Mouse (Mus musculus): Measurements from ENCODE around the gene Pik3cg. TPM values are rescaled to one million over a fixed set of nuclear protein-coding genes. Genes with fewer than 3 reads are reported as not detected.

Gene Pik3cg
- total RNA-seq, 1 experiment from 2014 or later: 2.4 TPM

DNA sequence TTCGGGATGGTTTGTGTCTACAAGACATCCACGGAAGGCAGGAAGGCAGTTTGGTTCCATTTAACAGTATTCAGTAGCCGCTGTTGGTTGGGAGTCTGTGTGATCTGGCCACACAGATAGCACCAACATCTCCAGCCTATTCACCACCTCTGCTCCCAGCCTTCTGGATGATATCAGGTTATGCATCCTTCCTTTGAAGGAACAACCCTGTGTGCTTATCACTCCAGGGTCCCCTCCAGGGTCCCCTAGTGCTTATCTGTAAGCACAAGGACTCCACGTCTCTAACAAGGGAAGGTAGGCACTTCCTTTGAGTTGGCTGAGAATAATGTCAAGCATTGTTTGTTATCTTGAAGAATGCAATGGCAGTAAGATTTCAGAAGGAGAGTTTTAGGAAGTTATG lies 65.3 kb downstream of the Pik3cg start:
- DNase-seq: no peak

DNA sequence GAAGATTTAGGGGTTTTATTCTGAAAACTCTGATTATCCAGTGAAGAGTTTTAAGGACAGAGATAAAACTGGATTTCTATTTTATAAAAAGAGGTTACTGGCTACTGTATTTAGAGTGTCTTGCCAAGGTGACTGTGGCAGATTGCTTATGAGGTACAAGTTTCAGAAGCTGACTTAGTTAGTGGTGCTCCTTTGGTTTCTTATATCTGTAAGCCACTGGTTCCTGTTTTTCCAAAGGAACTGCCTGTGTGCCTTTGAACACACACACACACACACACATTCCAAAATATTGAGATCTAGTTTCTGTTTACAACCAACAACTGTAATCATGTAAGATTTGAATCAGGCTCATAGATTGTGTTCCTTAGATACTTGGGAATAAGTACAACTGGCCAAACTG lies 66.7 kb downstream of the Pik3cg start:
- no peak for DNase-seq

- DNase-seq: no peak
Measured at GRCm38 (mm10) chr12:32138831-32139230, 69.6 kb downstream of the Pik3cg start.

- no peak for DNase-seq
Measured at GRCm38 (mm10) chr12:32138362-32138761, 70.1 kb downstream of the Pik3cg start.

GRCm38 (mm10) chr12:32137542-32137941 lies 70.9 kb downstream of the Pik3cg start:
- no peak for DNase-seq

GRCm38 (mm10) chr12:32127599-32128507 lies 80.6 kb downstream of the Pik3cg start:
- no peak for DNase-seq

DNA sequence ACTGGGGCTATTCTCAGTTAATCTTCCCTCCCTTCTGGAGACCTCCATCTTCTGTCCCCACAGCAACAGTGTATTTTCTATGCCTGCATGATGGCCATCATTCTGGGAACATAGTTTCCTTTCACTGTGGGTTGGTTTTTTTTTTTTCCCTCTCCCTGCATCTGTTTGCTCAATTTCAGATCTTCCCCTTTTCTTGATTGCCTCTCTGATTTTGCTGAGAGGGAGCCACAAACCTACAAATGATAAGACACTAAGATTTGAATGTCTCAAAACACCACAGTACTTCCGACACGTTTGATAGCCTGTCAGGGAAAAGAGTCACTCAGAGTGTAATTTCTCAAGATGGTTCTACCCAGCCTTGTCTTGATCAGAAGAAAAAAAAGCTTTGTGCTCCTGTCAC lies 81.3 kb downstream of the Pik3cg start:
- no peak for DNase-seq

DNA sequence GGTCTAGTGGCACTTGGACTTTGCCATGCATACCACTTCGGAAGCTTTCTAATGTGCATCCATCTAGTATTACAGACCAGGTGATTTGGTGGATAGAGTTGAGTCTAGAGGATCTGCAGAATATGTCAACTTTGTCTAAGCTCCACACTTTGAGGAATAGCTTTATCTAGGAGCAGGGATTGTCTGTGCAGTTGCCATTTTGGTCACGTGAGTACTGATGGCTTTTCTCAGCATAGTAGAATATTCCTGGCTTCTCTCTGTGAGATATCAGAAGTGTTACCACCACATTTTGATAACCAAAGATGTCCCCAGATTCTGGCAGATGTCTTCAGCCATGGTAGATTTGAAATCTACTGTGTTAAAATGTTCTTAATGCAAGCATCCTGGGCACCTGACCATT lies 84.0 kb downstream of the Pik3cg start:
- no peak for DNase-seq

DNA sequence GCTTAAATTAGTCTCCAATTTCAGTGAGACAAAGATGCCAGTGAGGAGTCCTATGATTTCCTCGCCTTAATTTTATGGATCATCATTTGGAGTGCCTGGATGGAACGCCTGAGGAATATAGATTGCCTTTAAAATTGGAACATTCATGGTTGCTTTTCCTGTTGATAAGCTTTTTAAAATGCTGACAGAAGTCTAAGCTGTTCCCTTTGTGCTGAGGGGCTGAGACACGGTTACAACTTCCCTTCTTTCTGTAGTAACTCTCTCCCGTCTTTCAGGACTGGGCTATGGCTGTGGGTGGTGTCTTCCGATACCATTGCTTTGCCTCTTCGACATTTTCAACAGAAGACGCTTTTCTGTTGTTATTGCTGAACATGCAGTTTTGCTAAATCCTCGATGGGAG lies 84.4 kb downstream of the Pik3cg start:
- no peak for DNase-seq

- peak; percentile 50 for DNase-seq
Measured at GRCm38 (mm10) chr12:32123559-32123958, 84.9 kb downstream of the Pik3cg start.

Other genes starting within 250 kb of the Pik3cg start
- 295 and 386 TPM in 2 replicates for gene Prkar2b, start 147.4 kb downstream of the Pik3cg start, total RNA-seq (2021)
- 12.8 and 13.9 TPM in 2 replicates for gene Ccdc71l, start 170.0 kb upstream of the Pik3cg start, total RNA-seq (2021)